In genomic region chr11:118451211-118451610, GRCm38 (mm10) we compare ENCODE assay signal across 16 mouse cellular contexts. TPM values are rescaled to one million over a fixed set of nuclear protein-coding genes. Genes with fewer than 3 reads are reported as not detected.
"Had no signal": no experiment of that assay in that cellular context is flagged by ENCODE, and none has a peak within 500 bp of the region (broad histone marks: within the 10 kb centered on the region; RNA-seq: fewer than 3 reads in every experiment).

No protein-coding gene starts in this region.

- H3K9me3 ChIP-seq: liver, embryonic 12.5 days; liver, embryonic 15.5 days; midbrain, embryonic 12.5 days; midbrain, embryonic 15.5 days; neural tube, embryonic 13.5 days had no signal

- DNase-seq: kidney, adult 2 months; kidney, postnatal 10 days; kidney, postnatal 36 days; layer of hippocampus, postnatal 36 days; lung, postnatal 14 days; thymus, adult 18-20 months; thymus, postnatal 36 days had no signal

- H3K4me3 ChIP-seq: left cerebral cortex, adult 2 months; liver, embryonic 12.5 days; liver, embryonic 15.5 days; midbrain, embryonic 12.5 days; midbrain, embryonic 15.5 days; neural tube, embryonic 13.5 days had no signal

- H3K36me3 ChIP-seq: liver, embryonic 12.5 days; liver, embryonic 15.5 days; midbrain, embryonic 12.5 days; midbrain, embryonic 15.5 days; neural tube, embryonic 13.5 days had no signal

- H3K27ac ChIP-seq: left cerebral cortex, adult 2 months; liver, embryonic 12.5 days; liver, embryonic 15.5 days; macrophage; midbrain, embryonic 12.5 days; midbrain, embryonic 15.5 days; neural tube, embryonic 13.5 days had no signal

- H3K27me3 ChIP-seq: liver, embryonic 15.5 days; midbrain, embryonic 15.5 days; neural tube, embryonic 13.5 days had no signal

- H3K4me1 ChIP-seq: liver, embryonic 12.5 days; liver, embryonic 15.5 days; midbrain, embryonic 12.5 days; midbrain, embryonic 15.5 days had no signal

RNA-seq across cellular contexts. Expression of gene C1qtnf1, which starts 23.2 kb away (rescaled TPM):
- total RNA-seq: megakaryocyte, adult 5-6 weeks; neutrophil, adult 5-6 weeks had no signal
